Mouse (Mus musculus): ENCODE measurements at regions not wholly inside any gene's neighbourhood (a gene's known extent, or its start where the extent isn't known, plus 50 kb on each side); places are given as distances from the start of the nearest gene placed in this dataset.

DNA sequence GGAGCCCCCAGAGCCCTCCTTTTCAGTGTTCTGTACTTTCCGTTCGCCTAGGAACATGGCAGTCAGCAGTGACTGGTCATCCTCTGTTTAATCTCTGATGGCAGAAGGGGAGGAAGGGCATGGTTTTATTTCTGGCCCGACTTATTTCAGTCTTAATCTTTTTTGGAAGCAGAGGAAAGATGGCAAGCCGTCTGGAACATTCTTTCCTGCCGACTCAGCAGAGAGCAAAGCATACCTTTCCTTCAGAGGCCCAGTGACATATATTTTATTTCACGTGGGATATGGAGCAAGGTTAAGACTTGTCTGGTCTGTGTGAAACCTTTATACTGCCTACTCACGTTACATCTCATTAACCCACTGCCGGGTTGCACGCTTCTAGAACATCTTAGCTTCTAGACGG lies 158.1 kb downstream of the Dyrk2 start:
- TF ChIP-seq CTCF (IDR thresholded peaks at IDR 0.05; ENCODE audit: low read depth) (no peak), EP300 (optimal IDR thresholded peaks at IDR 0.05) (no peak)

Data from stomach, postnatal 0 days (tissue).